Mouse (Mus musculus): ENCODE data around the gene Med12l.

- TF ChIP-seq GATA1 (IDR thresholded peaks at IDR 0.05; ENCODE audit: low read length), result no peak
- no peak for TF ChIP-seq TAL1 (IDR thresholded peaks at IDR 0.05; ENCODE audit: low read length)
These were observed 147.8 kb downstream of the Med12l start, which contains the start of gene P2ry14 for GRCm38 (mm10) chr3:59153424-59153823.

All from erythroblast, embryonic 14.5 days (primary cell).